Mouse (Mus musculus): ENCODE data around the gene Smn1.
"Not testable (repeated sequence)": the region's sequence is repeated elsewhere in the genome, so short reads cannot be mapped to it uniquely, and the experiment has no call there.

Smn1 gene

GRCm38 (mm10) chr13:100124423-100125257 is at the start of gene Smn1:
Gene Smn1 (plus strand): TSS chr13:100124852.
- DNase-seq, result peak; percentile 89

DNA sequence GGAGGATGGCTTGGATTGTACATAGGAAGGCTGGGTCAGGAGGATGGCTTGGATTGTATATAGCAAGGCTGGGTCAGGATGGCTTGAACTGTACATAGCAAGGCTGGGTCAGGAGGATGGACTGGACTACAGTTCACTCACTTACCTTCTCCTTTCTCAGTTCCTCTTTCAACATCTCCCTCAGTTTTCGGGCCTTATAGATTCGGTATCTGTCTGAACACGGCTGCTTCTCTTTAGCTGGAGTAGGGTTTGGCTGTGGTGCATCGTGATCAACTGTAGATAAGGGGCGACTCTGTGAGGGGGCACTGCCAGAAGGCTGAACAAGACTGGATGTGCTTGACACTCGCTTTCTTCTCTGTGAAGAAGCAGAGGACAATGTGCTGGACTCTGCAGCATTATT is 25.8 kb upstream of the Smn1 start:
- DNase-seq, result no peak

GRCm38 (mm10) chr13:100103052-100103658 is 21.5 kb upstream of the Smn1 start:
- no peak for DNase-seq

- peak; percentile 97 for DNase-seq
Measured at GRCm38 (mm10) chr13:100103748-100104254, 20.9 kb upstream of the Smn1 start, which contains the start of gene Bdp1. Gene Bdp1 (minus strand): TSS chr13:100104070.

GRCm38 (mm10) chr13:100107652-100108472 is 16.8 kb upstream of the Smn1 start, which contains the start of gene Serf1:
Gene Serf1 (plus strand): TSS chr13:100108012.
- peak; percentile 81 for DNase-seq

- DNase-seq, result no peak
Measured at GRCm38 (mm10) chr13:100112218-100112972, 12.3 kb upstream of the Smn1 start.

GRCm38 (mm10) chr13:100123970-100124369 is 682 bp upstream of the Smn1 start:
- no peak for DNase-seq

DNA sequence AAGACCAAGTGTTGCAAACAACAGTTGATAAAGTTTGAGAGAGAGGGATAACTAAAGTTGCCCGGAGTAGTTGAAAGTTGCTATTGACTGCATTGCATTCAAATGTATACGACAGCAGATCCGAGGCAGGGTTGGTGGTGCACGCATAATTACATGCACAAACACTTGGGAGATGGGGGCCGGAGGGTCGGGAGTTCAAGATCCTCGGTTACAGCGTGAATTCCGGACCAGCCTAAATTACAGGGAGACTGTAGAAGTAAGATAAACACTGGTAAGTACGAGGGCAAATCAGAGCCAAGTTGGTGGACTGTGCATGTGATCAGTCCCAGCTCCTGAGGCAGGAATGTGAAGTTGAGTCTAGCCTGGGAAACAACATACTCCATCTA is 599 bp downstream of the Smn1 start:
- DNase-seq, result no peak

DNA sequence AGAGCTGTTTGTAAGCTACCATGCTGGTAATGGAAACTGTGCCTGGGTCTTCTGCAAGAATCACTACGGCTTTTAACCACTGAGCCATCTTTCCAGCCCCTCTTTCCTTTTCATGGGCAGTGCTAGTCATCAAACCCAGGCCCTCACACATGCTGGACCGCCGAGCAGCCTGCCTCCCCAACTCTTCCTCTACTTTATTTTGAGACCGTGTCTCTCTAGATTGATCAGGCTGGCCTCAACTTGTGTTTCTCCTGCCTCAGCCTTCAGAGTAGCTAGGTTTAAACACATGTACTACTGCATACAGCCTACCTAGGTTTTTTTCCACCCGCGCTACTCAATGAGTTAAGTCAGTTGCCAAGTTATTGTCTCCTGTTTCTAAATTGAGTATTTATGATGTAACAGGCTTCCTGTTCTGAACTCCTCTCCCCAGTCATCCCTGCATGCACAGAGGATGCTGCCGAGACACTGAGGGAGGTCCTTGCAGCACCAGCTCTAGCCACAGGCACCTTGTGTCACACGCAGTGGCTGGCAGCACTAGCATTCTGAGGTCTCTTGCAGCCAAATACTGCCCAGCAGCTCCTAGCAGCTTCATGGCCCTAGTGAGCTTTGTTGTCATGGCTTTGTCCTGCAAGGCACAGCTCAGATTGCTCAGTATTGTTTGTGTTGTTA is 17.1 kb downstream of the Smn1 start:
- DNase-seq, result no peak

DNA sequence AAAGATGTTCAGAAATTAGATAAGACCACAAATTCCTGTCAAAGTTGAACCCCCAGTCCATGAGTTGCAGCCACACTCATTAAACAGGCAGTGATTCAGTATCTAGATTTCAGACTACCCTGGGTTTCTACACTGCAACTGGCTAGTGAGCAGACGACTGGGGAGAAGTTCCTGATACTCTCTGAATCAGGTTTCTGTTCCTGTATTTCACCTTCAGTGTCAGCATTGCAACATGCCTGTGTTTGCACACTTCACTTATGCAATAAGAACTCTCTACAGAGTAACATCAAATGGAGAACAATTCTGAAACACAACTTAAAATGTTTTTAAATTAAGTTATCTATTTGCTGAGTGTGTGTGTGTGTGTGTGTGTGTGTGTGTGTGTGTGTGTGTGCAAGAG is 28.0 kb downstream of the Smn1 start:
- DNase-seq, result no peak

DNA sequence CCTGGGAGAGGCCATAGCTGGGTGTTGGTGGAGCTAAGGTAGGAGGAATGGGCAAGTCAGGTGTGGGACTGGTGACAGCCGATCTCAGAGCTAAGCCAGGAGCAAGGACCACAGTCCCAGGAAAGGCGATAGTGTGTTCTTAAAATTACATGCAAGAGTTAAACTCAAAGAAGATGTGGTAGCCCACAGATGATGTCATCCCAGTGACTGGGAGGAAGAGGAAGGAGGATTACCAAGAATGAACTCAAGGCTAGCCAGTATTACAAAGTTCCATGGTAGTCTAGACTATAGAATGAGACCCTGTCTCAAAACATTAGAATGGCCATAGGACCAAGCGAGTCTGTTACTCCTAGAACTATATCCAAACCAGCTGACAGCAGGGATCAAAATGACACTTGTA is 32.0 kb downstream of the Smn1 start:
- no peak for DNase-seq

- not testable (repeated sequence) for DNase-seq
Measured at GRCm38 (mm10) chr13:100161171-100161870, 36.7 kb downstream of the Smn1 start.

DNA sequence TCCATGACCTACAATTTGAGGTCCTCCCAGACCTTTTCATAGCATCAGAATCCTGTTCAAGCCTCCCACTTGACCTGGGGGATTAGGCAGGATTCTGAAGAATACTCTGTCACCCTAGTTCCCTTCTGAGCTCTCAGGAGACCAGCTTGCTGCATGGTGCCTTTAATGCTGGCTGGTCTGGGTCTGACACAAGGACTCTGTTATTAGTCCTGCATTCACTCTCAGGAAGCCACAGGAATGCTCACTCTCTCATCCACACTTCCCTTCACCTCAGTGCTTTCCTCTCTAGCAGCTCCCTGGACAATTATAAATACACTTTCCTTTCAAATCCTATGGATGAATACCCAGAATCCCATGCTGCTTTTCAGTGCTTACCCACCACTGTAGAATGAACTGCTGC is 37.8 kb downstream of the Smn1 start:
- DNase-seq, result not testable (repeated sequence)

GRCm38 (mm10) chr13:100166378-100166777 is 41.7 kb downstream of the Smn1 start:
- not testable (repeated sequence) for DNase-seq

DNA sequence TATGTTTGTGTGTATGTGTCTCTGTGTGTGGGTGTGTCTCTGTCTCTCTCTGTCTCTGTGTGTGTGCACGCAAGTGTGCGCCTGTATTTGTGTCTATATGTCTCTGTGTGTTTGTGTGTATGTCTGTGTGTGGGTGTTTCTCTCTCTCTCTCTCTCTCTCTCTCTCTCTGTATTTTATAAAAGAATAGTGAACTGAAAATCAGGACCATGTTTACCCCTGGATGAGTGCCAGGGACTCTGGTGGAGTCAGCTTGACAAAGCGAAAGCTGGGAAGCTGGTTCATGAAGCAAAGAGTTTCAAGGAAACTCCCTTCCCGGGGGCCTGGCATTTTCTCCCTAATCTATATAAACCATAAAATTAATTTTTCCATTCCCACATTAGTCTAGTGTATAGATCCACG is 49.7 kb downstream of the Smn1 start:
- not testable (repeated sequence) for DNase-seq

DNA sequence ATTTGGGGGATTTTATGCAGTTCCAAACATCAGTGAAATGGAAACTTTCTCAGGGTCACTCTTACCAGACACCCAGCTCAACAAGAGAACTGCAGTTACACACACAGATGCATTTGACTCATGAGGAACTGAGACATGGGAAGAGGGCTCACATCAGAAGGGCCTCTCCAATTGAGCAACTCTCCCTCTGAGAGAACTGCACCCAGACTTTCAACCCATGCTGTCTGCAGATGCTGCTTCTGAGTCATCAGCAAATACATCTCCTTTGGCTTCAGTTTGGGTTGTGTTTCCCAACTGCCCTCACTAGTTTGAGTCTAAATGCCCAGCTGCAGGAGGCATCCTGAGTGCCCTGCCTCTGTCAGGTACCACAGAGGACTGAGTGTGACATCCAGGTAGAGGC is 58.5 kb downstream of the Smn1 start:
- not testable (repeated sequence) for DNase-seq
